Mouse (Mus musculus) liver, adult 2 months (tissue): ENCODE data around the gene Zfp229. TPM values are rescaled to one million over a fixed set of nuclear protein-coding genes. Genes with fewer than 3 reads are reported as not detected.
A peak's percentile ranks its signal among the peaks of the same experiment; 100 is the strongest.
"Not testable (repeated sequence)": the region's sequence is repeated elsewhere in the genome, so short reads cannot be mapped to it uniquely, and the experiment has no call there.

Experiments
- DNase-seq: peaks from one replicate; pipeline ENCODE4 v3.0.0-alpha.2; 2011; ENCODE audit warnings: low read depth, low spot score; ENCODE audit errors: extremely low read depth
- H3K27ac ChIP-seq: fragments of 200-500 bp; replicated peaks from 2 replicates; pipeline ENCODE4 v1.5.1; 2012; ENCODE audit warnings: low read depth, mild to moderate bottlenecking, control low read depth, inconsistent platforms, low read length; ENCODE audit not compliant: insufficient read depth
- H3K27me3 ChIP-seq: fragments of 200-500 bp; 2 replicates; pipeline ENCODE4 v1.6.1; 2012; ENCODE audit warnings: mild to moderate bottlenecking, moderate library complexity, low read length, inconsistent platforms; ENCODE audit not compliant: control insufficient read depth, insufficient read depth
- H3K36me3 ChIP-seq: fragments of 200-500 bp; 2 replicates; pipeline ENCODE4 v1.6.1; 2012; ENCODE audit warnings: low read length, inconsistent platforms; ENCODE audit not compliant: control insufficient read depth, insufficient read depth
- H3K4me1 ChIP-seq: fragments of 200-500 bp; 2 replicates; pipeline ENCODE4 v1.6.1; 2011; ENCODE audit warnings: low read length; ENCODE audit not compliant: control insufficient read depth, insufficient read depth
- H3K4me3 ChIP-seq: fragments of 200-500 bp; 2 replicates; pipeline ENCODE4 v1.5.1; 2011; ENCODE audit warnings: low read depth, mild to moderate bottlenecking, control low read depth, low read length, moderate library complexity; ENCODE audit not compliant: insufficient read depth
- H3K79me2 ChIP-seq: fragments of 200-500 bp; 2 replicates; pipeline ENCODE4 v1.6.1; 2012; ENCODE audit warnings: inconsistent platforms, mild to moderate bottlenecking, low read length, moderate library complexity; ENCODE audit not compliant: control insufficient read depth, insufficient read depth
- H3K9ac ChIP-seq: fragments of 200-500 bp; 2 replicates; pipeline ENCODE4 v1.6.1; 2012; ENCODE audit warnings: low read depth, mild to moderate bottlenecking, control low read depth, inconsistent platforms, low read length
- CTCF ChIP-seq: fragments of 200-500 bp; IDR thresholded peaks from 2 replicates; pipeline ENCODE4 v1.5.1; 2011; ENCODE audit warnings: low read depth, low read length, control low read depth
- POLR2A ChIP-seq: fragments of 200-500 bp; IDR thresholded peaks from 2 replicates; pipeline ENCODE4 v1.6.1; 2011; ENCODE audit warnings: low read length, control low read depth; ENCODE audit not compliant: insufficient read depth; ENCODE audit errors: extremely low read depth
- WGBS: fragments of 180-500 bp; shearing (Covaris S2); methylation state at CpG from one replicate; pipeline ENCODE4 v1.1.7; 2018; 5-methylcytosine and 5-hydroxymethylcytosine counted together
- polyA plus RNA-seq: library from polyadenylated mRNA; depleted of rRNA; stranded (reverse); fragments of >200 nt; gene quantifications from 2 replicates; pipeline ENCODE4 v1.2.3, GENCODE M21; 2012; rRNA removed
- total RNA-seq: library from RNA; depleted of rRNA; stranded (reverse); fragments of >200 nt; gene quantifications from 2 replicates; pipeline ENCODE4 v1.2.3, GENCODE M21; 2014; rRNA removed

The Zfp229 gene
- total and polyA plus RNA-seq, 2 experiments: 1.6 to 7.2 TPM

GRCm38 (mm10) chr17:21753342-21754208 is 23.0 kb downstream of the Zfp229 start:
- H3K4me1 ChIP-seq: no peaks in the 10 kb centered on the region; the same call in 1 of the 2 replicates
- peak overlapping the region; percentile 34 for H3K4me3 ChIP-seq
- peak; percentile 29 for DNase-seq
- H3K9ac ChIP-seq: peak overlapping the region; percentile 28; the same call in 1 of the 2 replicates
- H3K79me2 ChIP-seq: no peaks in the 10 kb centered on the region
- no peaks in the 10 kb centered on the region for H3K36me3 ChIP-seq
- TF ChIP-seq POLR2A (no peak), CTCF (no peak)
- no peaks in the 10 kb centered on the region for H3K27me3 ChIP-seq
- WGBS: 14% methylated on average over 20 of the region's 20 CpGs
- no peak overlapping the region for H3K27ac ChIP-seq

DNA sequence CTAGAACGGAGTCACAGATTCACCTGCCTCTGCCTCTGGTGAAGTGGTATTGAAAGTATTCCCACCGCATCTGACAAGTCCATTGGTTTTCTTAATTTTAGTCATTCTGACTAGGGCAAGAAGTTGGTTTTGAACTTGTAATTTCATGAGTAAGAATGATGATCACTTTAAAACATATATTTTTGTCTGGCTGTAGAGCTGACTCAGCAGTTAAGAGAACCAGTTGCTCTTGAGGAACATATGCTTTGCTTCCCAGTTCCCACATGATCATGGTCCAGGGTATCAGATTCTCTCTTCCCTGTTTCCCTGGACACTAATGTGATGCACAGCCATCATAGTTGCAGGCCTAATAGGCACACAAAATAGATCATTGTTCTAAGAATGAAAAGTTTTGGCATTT is 39.7 kb downstream of the Zfp229 start:
- Histone ChIP-seq H3K36me3 (no peaks in the 10 kb centered on the region), H3K4me1 (no peaks in the 10 kb centered on the region), H3K79me2 (no peaks in the 10 kb centered on the region), H3K27ac (no peak overlapping the region), H3K4me3 (no peak overlapping the region), H3K27me3 (no peaks in the 10 kb centered on the region), H3K9ac (no peak overlapping the region)
- 89% methylated on average over 2 of the region's 2 CpGs for WGBS
- no peak for TF ChIP-seq POLR2A
- no peak for TF ChIP-seq CTCF
- no peak for DNase-seq

DNA sequence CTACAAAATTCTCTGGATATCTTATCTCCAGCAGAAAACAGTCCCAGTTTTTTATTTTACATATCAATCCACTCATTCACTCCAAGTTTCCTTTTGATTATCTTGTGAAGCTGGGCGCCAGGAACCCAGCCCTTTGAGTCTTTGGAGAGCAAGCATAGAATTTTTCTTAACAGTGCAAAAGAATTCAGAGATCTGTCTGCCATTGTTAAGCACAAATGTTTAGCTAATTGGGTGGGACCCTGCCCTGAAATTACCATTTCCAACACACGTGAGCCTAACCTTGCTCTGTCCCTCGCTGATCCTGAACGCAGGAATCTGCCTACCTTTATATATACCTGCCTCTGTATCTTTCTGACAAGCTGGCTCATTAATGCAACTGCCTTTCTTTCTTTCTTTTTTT is 61.7 kb downstream of the Zfp229 start:
- H3K79me2 ChIP-seq: no peaks in the 10 kb centered on the region
- no peak overlapping the region for H3K27ac ChIP-seq
- no peaks in the 10 kb centered on the region for H3K27me3 ChIP-seq
- no peak overlapping the region for H3K4me3 ChIP-seq
- TF ChIP-seq CTCF: no peak
- no peak for TF ChIP-seq POLR2A
- H3K36me3 ChIP-seq: no peaks in the 10 kb centered on the region
- H3K9ac ChIP-seq: no peak overlapping the region
- WGBS: 82% methylated on average over 4 of the region's 4 CpGs
- no peak for DNase-seq
- H3K4me1 ChIP-seq: no peaks in the 10 kb centered on the region

DNA sequence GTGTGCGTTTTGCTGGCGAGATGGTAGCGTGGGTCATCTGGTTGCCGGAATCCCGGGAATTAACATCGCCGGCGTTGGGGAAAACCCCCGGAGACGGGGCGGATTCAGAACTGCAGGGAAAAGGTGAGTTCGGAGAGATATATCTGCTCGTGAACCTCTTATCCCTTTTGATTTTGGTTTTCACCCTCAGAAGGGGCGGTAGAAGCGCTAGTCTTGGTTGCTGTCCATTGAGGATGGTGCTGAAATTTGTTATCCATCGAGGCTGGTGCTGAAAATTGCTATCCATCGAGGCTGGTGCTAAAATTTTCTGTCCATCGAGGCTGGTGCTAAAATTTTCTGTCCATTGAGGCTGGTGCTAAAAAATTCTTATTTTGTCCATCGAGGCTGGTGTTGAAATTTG is 70.8 kb downstream of the Zfp229 start:
- not testable (repeated sequence) for H3K4me1 ChIP-seq, DNase-seq, H3K79me2 ChIP-seq, H3K9ac ChIP-seq, H3K27me3 ChIP-seq, H3K27ac ChIP-seq, H3K36me3 ChIP-seq, H3K4me3 ChIP-seq
- WGBS: 42% methylated on average over 19 of the region's 19 CpGs

Other genes with a start within 250 kb of the Zfp229 start
- 3.8 and 4.3 TPM in 2 replicates for gene Zfp53, start 241.8 kb upstream of the Zfp229 start, total RNA-seq
- 0.95 and 1.2 TPM in 2 replicates for gene Zfp53, start 241.8 kb upstream of the Zfp229 start, polyA plus RNA-seq
- 0.94 and 1.3 TPM in 2 replicates for gene Zfp52, start 195.3 kb upstream of the Zfp229 start, total RNA-seq
- not detected in 2 replicates for gene Zfp52, start 195.3 kb upstream of the Zfp229 start, polyA plus RNA-seq
- gene Zfp948, start 163.8 kb upstream of the Zfp229 start, total RNA-seq: 3.0 and 3.4 TPM in 2 replicates
- 0.37 and 0.51 TPM in 2 replicates for gene Zfp948, start 163.8 kb upstream of the Zfp229 start, polyA plus RNA-seq
- 3.2 and 3.6 TPM in 2 replicates for gene Zfp983, start 80.2 kb upstream of the Zfp229 start, total RNA-seq
- gene Zfp983, start 80.2 kb upstream of the Zfp229 start, polyA plus RNA-seq: 0.42 and 0.55 TPM in 2 replicates
- 1.8 and 7.8 TPM in 2 replicates for gene Gm10226, start 38.9 kb upstream of the Zfp229 start, total RNA-seq
- not detected in 2 replicates for gene Gm10226, start 38.9 kb upstream of the Zfp229 start, polyA plus RNA-seq
- gene Zfp760, start 23.1 kb upstream of the Zfp229 start, total RNA-seq: 3.6 and 4.8 TPM in 2 replicates
- gene Zfp760, start 23.1 kb upstream of the Zfp229 start, polyA plus RNA-seq: 0.31 and 0.40 TPM in 2 replicates
- gene Zfp820, start 115.0 kb downstream of the Zfp229 start, total RNA-seq: 2.7 and 3.6 TPM in 2 replicates
- gene Zfp820, start 115.0 kb downstream of the Zfp229 start, polyA plus RNA-seq: 0.19 and 0.20 TPM in 2 replicates
- 4.0 and 4.8 TPM in 2 replicates for gene Zfp995, start 179.1 kb downstream of the Zfp229 start, total RNA-seq
- gene Zfp995, start 179.1 kb downstream of the Zfp229 start, polyA plus RNA-seq: 0.19 and 0.32 TPM in 2 replicates
- 10.6 and 15.2 TPM in 2 replicates for gene Zfp942, start 231.7 kb downstream of the Zfp229 start, total RNA-seq
- 1.2 and 1.7 TPM in 2 replicates for gene Zfp942, start 231.7 kb downstream of the Zfp229 start, polyA plus RNA-seq
- 9.7 and 11.5 TPM in 2 replicates for gene Zfp943, start 231.8 kb downstream of the Zfp229 start, total RNA-seq
- 2.6 and 2.7 TPM in 2 replicates for gene Zfp943, start 231.8 kb downstream of the Zfp229 start, polyA plus RNA-seq